ENCODE assay signal across 9 mouse cellular contexts in the genomic region with DNA sequence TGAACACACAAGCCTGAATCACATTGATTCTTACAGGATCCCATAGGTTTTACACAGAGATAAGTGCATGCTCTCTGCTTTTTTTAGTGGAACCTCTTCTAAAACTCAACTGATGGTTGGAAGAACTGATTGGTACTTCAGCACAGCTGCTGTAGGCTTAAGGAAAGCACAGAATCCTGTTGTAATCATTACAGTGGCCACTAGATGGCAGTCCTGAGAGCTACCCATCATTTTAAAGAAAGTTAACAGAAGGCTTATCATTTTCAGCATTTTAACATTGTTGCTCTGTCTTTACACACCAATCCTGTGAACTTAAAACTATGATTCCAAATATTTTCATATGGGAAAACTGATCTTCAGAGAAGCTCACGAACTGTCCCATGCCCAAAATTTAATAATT.
DNase-seq lines count a peak whose midpoint lies in the region; ATAC-seq and TF ChIP-seq lines count a peak whose summit lies in the region.
"Had no signal": no experiment of that assay in that cellular context is flagged by ENCODE, and none has a peak within 500 bp of the region (broad histone marks: within the 10 kb centered on the region; RNA-seq: fewer than 3 reads in every experiment).

No protein-coding gene starts in this region.

- H3K9me3 ChIP-seq in lung, postnatal 0 days (ENCODE audit: low read length) = no peaks in the 10 kb centered on the region
- H3K9me3 ChIP-seq: hindbrain, embryonic 15.5 days had no signal

- intact Hi-C loops in gastrocnemius, postnatal 36 days (cut with DNase I) = loop anchor here (2.0 kb wide), 1 partner anchor 16 kb away; no protein-coding TSS in a partner anchor

- no peaks in the 10 kb centered on the region for H3K27me3 ChIP-seq in lung, postnatal 0 days (replicated peaks; ENCODE audit: insufficient read depth, low read length)
- H3K27me3 ChIP-seq: hindbrain, embryonic 15.5 days had no signal

- H3K4me3 ChIP-seq in lung, postnatal 0 days (ENCODE audit: low read depth, low read length) = no peak overlapping the region
- H3K4me3 ChIP-seq: hindbrain, embryonic 15.5 days had no signal

- H3K9ac ChIP-seq in lung, postnatal 0 days (replicated peaks; ENCODE audit: low read depth) = no peak overlapping the region
- H3K9ac ChIP-seq: hindbrain, embryonic 15.5 days had no signal

- WGBS in lung, postnatal 0 days = 26% methylated on average over 1 of the region's 1 CpGs

- no peaks in the 10 kb centered on the region for H3K36me3 ChIP-seq in lung, postnatal 0 days (ENCODE audit: insufficient read depth, low read length)
- H3K36me3 ChIP-seq: hindbrain, embryonic 15.5 days had no signal

- ATAC-seq in lung, postnatal 0 days = no peak

- no peak overlapping the region for H3K4me2 ChIP-seq in lung, postnatal 0 days (replicated peaks; ENCODE audit: low read depth, low read length)
- H3K4me2 ChIP-seq: hindbrain, embryonic 15.5 days had no signal

- peak; percentile 32 for DNase-seq in gastrocnemius, adult 18-20 months (ENCODE audit: low spot score)
- no peak for DNase-seq in gastrocnemius, postnatal 36 days
- peak; percentile 17 to 38 for DNase-seq in urinary bladder, adult 18-20 months (ENCODE audit: low spot score in 2 of 2)
- no peak for DNase-seq in urinary bladder, postnatal 10 days (ENCODE audit: low spot score)
- DNase-seq in cerebellum, postnatal 36 days = peak; percentile 37 to 76
- DNase-seq in kidney, postnatal 10 days = peak; percentile 66
- DNase-seq in lung, postnatal 0 days (ENCODE audit: low spot score) = peak; percentile 36
- DNase-seq in urinary bladder, postnatal 36 days (ENCODE audit: low spot score in 2 of 2) = peak; percentile 10 to 34

- H3K4me1 ChIP-seq in lung, postnatal 0 days (ENCODE audit: insufficient read depth, low read depth, low read length) = no peaks in the 10 kb centered on the region
- H3K4me1 ChIP-seq: hindbrain, embryonic 15.5 days had no signal

- peak; percentile 69 for TF ChIP-seq CTCF in lung, postnatal 0 days (IDR thresholded peaks at IDR 0.05)

- TF ChIP-seq EP300 in lung, postnatal 0 days (IDR thresholded peaks at IDR 0.05) = no peak

- H3K27ac ChIP-seq in lung, postnatal 0 days (ENCODE audit: low read length) = no peak overlapping the region
- H3K27ac ChIP-seq: hindbrain, embryonic 15.5 days had no signal

Comparison
In these comparisons a context has a peak if more than half of its experiments do, and no peak if none do; other contexts are left out.
1. DNase-seq: peak in gastrocnemius, adult 18-20 months (single experiment), urinary bladder, adult 18-20 months (2 of 2), cerebellum, postnatal 36 days (2 of 2), kidney, postnatal 10 days (single experiment), lung, postnatal 0 days (single experiment) and urinary bladder, postnatal 36 days (2 of 2); none in gastrocnemius, postnatal 36 days (0 of 2) and urinary bladder, postnatal 10 days (single experiment).